In the genomic region with DNA sequence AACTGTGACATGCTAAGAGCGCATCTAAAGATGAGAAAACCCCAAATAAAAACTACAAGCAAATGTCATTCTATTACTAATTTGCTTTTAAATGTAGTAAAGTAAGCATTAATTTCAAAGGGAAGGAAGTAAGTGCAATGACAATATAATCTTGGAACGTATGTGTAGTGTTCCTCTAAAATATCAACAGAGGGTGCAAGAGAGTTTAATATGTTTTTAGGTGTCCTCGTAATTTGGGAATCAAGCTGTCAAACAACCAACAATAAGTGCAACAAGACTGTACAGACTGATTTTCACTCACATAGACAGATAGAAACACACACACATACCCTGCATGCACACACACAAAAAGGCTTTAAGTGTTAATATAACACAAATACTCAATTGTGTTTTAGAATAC, we compare ENCODE assay signal across 14 mouse cellular contexts.
A peak's percentile ranks its signal among the peaks of the same experiment; 100 is the strongest.
DNase-seq lines count a peak whose midpoint lies in the region; ATAC-seq and TF ChIP-seq lines count a peak whose summit lies in the region.
"Had no signal": no experiment of that assay in that cellular context is flagged by ENCODE, and none has a peak within 500 bp of the region (broad histone marks: within the 10 kb centered on the region; RNA-seq: fewer than 3 reads in every experiment).

No protein-coding gene starts in this region.

- 68% methylated on average over 3 of the region's 3 CpGs for WGBS in intestine, postnatal 0 days
- 62% methylated on average over 3 of the region's 3 CpGs for WGBS in intestine, embryonic 15.5 days
- 49% methylated on average over 3 of the region's 3 CpGs for WGBS in forebrain, embryonic 16.5 days
- 52% methylated on average over 3 of the region's 3 CpGs for WGBS in cerebellum, adult 2 months

- H3K9me3 ChIP-seq in intestine, postnatal 0 days (ENCODE audit: control insufficient read depth): no peaks in the 10 kb centered on the region
- H3K9me3 ChIP-seq in intestine, embryonic 15.5 days: no peaks in the 10 kb centered on the region
- no peaks in the 10 kb centered on the region for H3K9me3 ChIP-seq in forebrain, embryonic 16.5 days (ENCODE audit: control insufficient read depth, low read length)
- H3K9me3 ChIP-seq: embryonic facial prominence, embryonic 12.5 days had no signal

- H3K27ac ChIP-seq in intestine, postnatal 0 days (ENCODE audit: low read depth, low read length): no peak overlapping the region
- H3K27ac ChIP-seq in intestine, embryonic 15.5 days: no peak overlapping the region
- H3K27ac ChIP-seq in forebrain, embryonic 16.5 days (ENCODE audit: low read length): no peak overlapping the region
- H3K27ac ChIP-seq in cerebellum, adult 2 months (ENCODE audit: insufficient read depth, low read length): no peak overlapping the region
- H3K27ac ChIP-seq: embryonic facial prominence, embryonic 12.5 days; liver, embryonic 14.5 days had no signal

- H3K4me1 ChIP-seq in intestine, postnatal 0 days (replicated peaks; ENCODE audit: control insufficient read depth, insufficient read depth, low read length): no peaks in the 10 kb centered on the region
- H3K4me1 ChIP-seq in intestine, embryonic 15.5 days (replicated peaks): no peaks in the 10 kb centered on the region
- H3K4me1 ChIP-seq in forebrain, embryonic 16.5 days (replicated peaks; ENCODE audit: control insufficient read depth, insufficient read depth, low read length): no peaks in the 10 kb centered on the region
- no peaks in the 10 kb centered on the region for H3K4me1 ChIP-seq in cerebellum, adult 2 months (ENCODE audit: control insufficient read depth, insufficient read depth, low read length)
- H3K4me1 ChIP-seq: embryonic facial prominence, embryonic 12.5 days had no signal

- H3K4me2 ChIP-seq in intestine, postnatal 0 days (replicated peaks; ENCODE audit: low read depth): no peak overlapping the region
- H3K4me2 ChIP-seq in intestine, embryonic 15.5 days (replicated peaks): no peak overlapping the region
- H3K4me2 ChIP-seq in forebrain, embryonic 16.5 days (ENCODE audit: low read length): no peak overlapping the region
- H3K4me2 ChIP-seq: embryonic facial prominence, embryonic 12.5 days had no signal

- peak; percentile 12 for DNase-seq in thymus, postnatal 0 days (ENCODE audit: low spot score)
- DNase-seq in thymus, postnatal 14 days: no peak
- peak; percentile 28 for DNase-seq in telencephalon, adult 2 months (ENCODE audit: low read depth, low spot score)
- no peak for DNase-seq in left cerebral cortex, postnatal 4 days
- DNase-seq in cerebellum, adult 2 months: no peak
- DNase-seq: cerebellum, adult 9-11 months; heart, adult 11 months; heart, postnatal 36 days had no signal

- no peaks in the 10 kb centered on the region for H3K27me3 ChIP-seq in intestine, postnatal 0 days (replicated peaks; ENCODE audit: control insufficient read depth, insufficient read depth, low read length)
- no peaks in the 10 kb centered on the region for H3K27me3 ChIP-seq in intestine, embryonic 15.5 days (replicated peaks)
- H3K27me3 ChIP-seq in forebrain, embryonic 16.5 days (replicated peaks; ENCODE audit: control insufficient read depth, insufficient read depth, low read length): no peaks in the 10 kb centered on the region
- no peaks in the 10 kb centered on the region for H3K27me3 ChIP-seq in cerebellum, adult 2 months (ENCODE audit: control insufficient read depth, insufficient read depth, low read length)
- H3K27me3 ChIP-seq: embryonic facial prominence, embryonic 12.5 days had no signal

- peak; percentile 53 for TF ChIP-seq CTCF in intestine, postnatal 0 days (IDR thresholded peaks at IDR 0.05; ENCODE audit: low read depth)
- TF ChIP-seq CTCF in cerebellum, adult 2 months (IDR thresholded peaks at IDR 0.05; ENCODE audit: borderline replicate concordance, insufficient read depth, low read depth, low read length): no peak

- H3K4me3 ChIP-seq in intestine, postnatal 0 days (ENCODE audit: low read depth, low read length): no peak overlapping the region
- H3K4me3 ChIP-seq in intestine, embryonic 15.5 days (replicated peaks): no peak overlapping the region
- H3K4me3 ChIP-seq in forebrain, embryonic 16.5 days (replicated peaks; ENCODE audit: low read length): no peak overlapping the region
- no peak overlapping the region for H3K4me3 ChIP-seq in cerebellum, adult 2 months (replicated peaks; ENCODE audit: insufficient read depth, low read depth, low read length)
- H3K4me3 ChIP-seq: embryonic facial prominence, embryonic 12.5 days had no signal

- no peaks in the 10 kb centered on the region for H3K36me3 ChIP-seq in intestine, postnatal 0 days (ENCODE audit: control insufficient read depth, insufficient read depth)
- H3K36me3 ChIP-seq in intestine, embryonic 15.5 days: no peaks in the 10 kb centered on the region
- H3K36me3 ChIP-seq in forebrain, embryonic 16.5 days (ENCODE audit: control insufficient read depth, insufficient read depth): no peaks in the 10 kb centered on the region
- H3K36me3 ChIP-seq: embryonic facial prominence, embryonic 12.5 days had no signal

- ATAC-seq in intestine, postnatal 0 days: no peak
- no peak for ATAC-seq in intestine, embryonic 15.5 days
- peak; percentile 43; the same call in 1 of the 2 replicates for ATAC-seq in forebrain, embryonic 16.5 days
- ATAC-seq: intestine, embryonic 16.5 days had no signal

- no peak overlapping the region for H3K9ac ChIP-seq in intestine, postnatal 0 days (ENCODE audit: low read depth, low read length)
- no peak overlapping the region for H3K9ac ChIP-seq in intestine, embryonic 15.5 days
- H3K9ac ChIP-seq in forebrain, embryonic 16.5 days (replicated peaks; ENCODE audit: low read depth, low read length): no peak overlapping the region
- H3K9ac ChIP-seq: embryonic facial prominence, embryonic 12.5 days; liver, embryonic 14.5 days had no signal

- intact Hi-C loops in left cerebral cortex, postnatal 4 days (cut with DNase I): no loop called here

- TF ChIP-seq POLR2A in cerebellum, adult 2 months (IDR thresholded peaks at IDR 0.05; ENCODE audit: borderline replicate concordance, insufficient read depth, low read length): no peak

Comparison
In these comparisons a context has a peak if more than half of its experiments do, and no peak if none do; other contexts are left out.
1. DNase-seq: peak in thymus, postnatal 0 days (single experiment) and telencephalon, adult 2 months (single experiment); none in thymus, postnatal 14 days (single experiment), left cerebral cortex, postnatal 4 days (single experiment) and cerebellum, adult 2 months (0 of 2).